Mouse (Mus musculus) stomach, postnatal 0 days (tissue): ENCODE results near the gene Stoml1. TPM values are rescaled to one million over a fixed set of nuclear protein-coding genes. Genes with fewer than 3 reads are reported as not detected.

Source experiments
- ATAC-seq: fragments of 200-750 bp; cut with Nextera tagmentation; 2 replicates; pipeline ENCODE4 v1.8.0; 2017; ENCODE audit not compliant: low FRiP score, low TSS enrichment
- DNase-seq: peaks from one replicate; pipeline ENCODE4 v3.0.0-alpha.2; 2016; ENCODE audit warnings: low spot score
- H3K27ac ChIP-seq: fragments of 300-500 bp; sonication (generic); replicated peaks from 2 replicates; pipeline ENCODE4 v1.5.1; 2014; ENCODE audit warnings: mild to moderate bottlenecking, control low read depth
- H3K27me3 ChIP-seq: fragments of 300-500 bp; sonication (generic); 2 replicates; pipeline ENCODE4 v1.6.1; 2014; ENCODE audit warnings: low read length; ENCODE audit not compliant: control insufficient read depth, insufficient read depth
- H3K36me3 ChIP-seq: fragments of 300-500 bp; sonication (generic); 2 replicates; pipeline ENCODE4 v1.6.1; 2014; ENCODE audit warnings: low read length, mixed read lengths; ENCODE audit not compliant: control insufficient read depth, insufficient read depth
- H3K4me1 ChIP-seq: fragments of 300-500 bp; sonication (generic); replicated peaks from 2 replicates; pipeline ENCODE4 v1.6.1; 2014; ENCODE audit warnings: antibody characterized with exemption; ENCODE audit not compliant: control insufficient read depth, insufficient read depth
- H3K4me2 ChIP-seq: fragments of 300-500 bp; sonication (generic); replicated peaks from 2 replicates; pipeline ENCODE4 v1.6.1; 2014; ENCODE audit warnings: low read depth, mild to moderate bottlenecking, control low read depth, moderate library complexity
- H3K4me3 ChIP-seq: fragments of 300-500 bp; sonication (generic); 2 replicates; pipeline ENCODE4 v1.5.1; 2014; ENCODE audit warnings: low read depth, low read length, control low read depth
- H3K9ac ChIP-seq: fragments of 300-500 bp; sonication (generic); 2 replicates; pipeline ENCODE4 v1.6.1; 2014; ENCODE audit warnings: mild to moderate bottlenecking, low read length, control low read depth, mixed read lengths
- H3K9me3 ChIP-seq: fragments of 300-500 bp; sonication (generic); 2 replicates; pipeline ENCODE4 v1.6.1; 2016; ENCODE audit warnings: low read length; ENCODE audit not compliant: control insufficient read depth
- CTCF ChIP-seq: IDR thresholded peaks from 2 replicates; pipeline ENCODE4 v1.5.1; 2016; ENCODE audit warnings: antibody characterized with exemption, low read depth, mild to moderate bottlenecking, moderate library complexity
- EP300 ChIP-seq: optimal IDR thresholded peaks from 2 replicates; pipeline ENCODE3; 2016; ENCODE audit warnings: antibody characterized with exemption
- WGBS: fragments of 180-500 bp; shearing (Covaris S2); extraction: QIAGEN DNeasy Blood & Tissue Kit; methylation state at CpG from one replicate; pipeline ENCODE4 v1.1.7; 2014; 5-methylcytosine and 5-hydroxymethylcytosine counted together
- polyA plus RNA-seq: library from polyadenylated mRNA; unstranded; fragments of >200 nt; fragmentation: Nextera tagmentation; extraction: Ambion mirVana; gene quantifications from 2 replicates; pipeline ENCODE4 v1.2.1, GENCODE M21; 2015

The Stoml1 gene
- polyA plus RNA-seq, 1 experiment from 2014 or later = 20.4 TPM

- Histone ChIP-seq H3K27ac (no peak overlapping the region), H3K36me3 (peaks cover 33% of the 10 kb centered on the region), H3K27me3 (no peaks in the 10 kb centered on the region), H3K4me1 (no peaks in the 10 kb centered on the region), H3K9me3 (no peaks in the 10 kb centered on the region), H3K4me2 (no peak overlapping the region), H3K4me3 (no peak overlapping the region), H3K9ac (no peak overlapping the region)
- 68% methylated on average over 5 of the region's 5 CpGs for WGBS
- TF ChIP-seq EP300 (no peak), CTCF (no peak)
- ATAC-seq (no peak), DNase-seq (no peak)
These were observed 20.6 kb upstream of the Stoml1 start for GRCm38 (mm10) chr9:58232374-58232773.

GRCm38 (mm10) chr9:58234502-58235015, 18.4 kb upstream of the Stoml1 start:
- TF ChIP-seq EP300 (no peak), CTCF (no peak)
- no peak overlapping the region for H3K4me3 ChIP-seq
- H3K4me1 ChIP-seq = no peaks in the 10 kb centered on the region
- peaks cover 19% of the 10 kb centered on the region for H3K36me3 ChIP-seq
- no peak for DNase-seq
- H3K27ac ChIP-seq = no peak overlapping the region
- no peak for ATAC-seq
- H3K27me3 ChIP-seq = no peaks in the 10 kb centered on the region
- 97% methylated on average over 28 of the region's 28 CpGs for WGBS
- H3K4me2 ChIP-seq = no peak overlapping the region
- no peaks in the 10 kb centered on the region for H3K9me3 ChIP-seq
- no peak overlapping the region for H3K9ac ChIP-seq

GRCm38 (mm10) chr9:58241780-58242485, 11.0 kb upstream of the Stoml1 start:
- Histone ChIP-seq H3K36me3 (0 out of 2 replicates have a peak, but pooled peaks cover 2% of the 10 kb centered on the region), H3K4me1 (0 out of 2 replicates have a peak, but pooled peaks cover 2% of the 10 kb centered on the region), H3K27ac (peak overlapping the region; percentile 56), H3K4me2 (no peak overlapping the region), H3K4me3 (no peak overlapping the region), H3K9me3 (no peaks in the 10 kb centered on the region), H3K9ac (no peak overlapping the region), H3K27me3 (no peaks in the 10 kb centered on the region)
- peak; percentile 83 for ATAC-seq
- peak; percentile 84 for DNase-seq
- WGBS = 38% methylated on average over 9 of the region's 9 CpGs
- TF ChIP-seq EP300 (no peak), CTCF (no peak)

GRCm38 (mm10) chr9:58242696-58243095, 10.3 kb upstream of the Stoml1 start:
- no peak for TF ChIP-seq CTCF
- no peak for TF ChIP-seq EP300
- no peak for ATAC-seq
- Histone ChIP-seq H3K27me3 (no peaks in the 10 kb centered on the region), H3K4me3 (no peak overlapping the region), H3K27ac (peak overlapping the region; percentile 18; the same call in 1 of the 2 replicates), H3K9me3 (no peaks in the 10 kb centered on the region), H3K9ac (no peak overlapping the region), H3K4me2 (no peak overlapping the region), H3K36me3 (0 out of 2 replicates have a peak, but pooled peaks cover 2% of the 10 kb centered on the region), H3K4me1 (peaks cover 7% of the 10 kb centered on the region; the same call in 1 of the 2 replicates)
- WGBS = 67% methylated on average over 5 of the region's 5 CpGs
- DNase-seq = no peak

- H3K27ac ChIP-seq = no peak overlapping the region
- no peak overlapping the region for H3K4me2 ChIP-seq
- H3K36me3 ChIP-seq = 0 out of 2 replicates have a peak, but pooled peaks cover 2% of the 10 kb centered on the region
- DNase-seq (no peak), ATAC-seq (no peak)
- no peak overlapping the region for H3K4me3 ChIP-seq
- no peaks in the 10 kb centered on the region for H3K9me3 ChIP-seq
- H3K9ac ChIP-seq = no peak overlapping the region
- TF ChIP-seq CTCF = no peak
- TF ChIP-seq EP300 = no peak
- WGBS = 73% methylated on average over 6 of the region's 6 CpGs
- H3K4me1 ChIP-seq = peaks cover 7% of the 10 kb centered on the region
- H3K27me3 ChIP-seq = no peaks in the 10 kb centered on the region
These were observed 9.3 kb upstream of the Stoml1 start for GRCm38 (mm10) chr9:58243696-58244095.

GRCm38 (mm10) chr9:58246083-58246591, 6.8 kb upstream of the Stoml1 start:
- no peaks in the 10 kb centered on the region for H3K27me3 ChIP-seq
- DNase-seq (no peak), ATAC-seq (no peak)
- H3K27ac ChIP-seq = no peak overlapping the region
- 0 out of 2 replicates have a peak, but pooled peaks cover 2% of the 10 kb centered on the region for H3K36me3 ChIP-seq
- TF ChIP-seq EP300 = no peak
- TF ChIP-seq CTCF = no peak
- H3K4me2 ChIP-seq = no peak overlapping the region
- no peak overlapping the region for H3K4me3 ChIP-seq
- H3K9me3 ChIP-seq = no peaks in the 10 kb centered on the region
- WGBS = 59% methylated on average over 4 of the region's 4 CpGs
- peaks cover 7% of the 10 kb centered on the region for H3K4me1 ChIP-seq
- 0 out of 2 replicates have a peak overlapping the region, but pooled peaks have one; percentile 23 for H3K9ac ChIP-seq
